Mouse (Mus musculus) heart, embryonic 16.5 days (tissue): ENCODE results near the gene Akr1b3. TPM values are rescaled to one million over a fixed set of nuclear protein-coding genes. Genes with fewer than 3 reads are reported as not detected.
A peak's percentile ranks its signal among the peaks of the same experiment; 100 is the strongest.

Source experiments
- ATAC-seq: fragments of 200-750 bp; cut with Nextera tagmentation; replicated peaks from 2 replicates; pipeline ENCODE4 v1.8.0; 2017; ENCODE audit warnings: moderate number of reproducible peaks; ENCODE audit not compliant: insufficient read depth, low FRiP score; ENCODE audit errors: extremely low read depth
- H3K27ac ChIP-seq: fragments of 300-500 bp; sonication (generic); 2 replicates; pipeline ENCODE4 v1.5.1; 2014; ENCODE audit warnings: mild to moderate bottlenecking, low read length, control low read depth, moderate library complexity
- H3K27me3 ChIP-seq: fragments of 300-500 bp; sonication (generic); 2 replicates; pipeline ENCODE4 v1.6.1; 2014; ENCODE audit warnings: low read length, mixed read lengths; ENCODE audit not compliant: control insufficient read depth, insufficient read depth
- H3K36me3 ChIP-seq: fragments of 300-500 bp; sonication (generic); 2 replicates; pipeline ENCODE4 v1.6.1; 2014; ENCODE audit not compliant: control insufficient read depth, insufficient read depth
- H3K4me1 ChIP-seq: fragments of 300-500 bp; sonication (generic); 2 replicates; pipeline ENCODE4 v1.6.1; 2014; ENCODE audit warnings: low read length, mixed read lengths; ENCODE audit not compliant: control insufficient read depth, insufficient read depth
- H3K4me2 ChIP-seq: fragments of 300-500 bp; sonication (generic); 2 replicates; pipeline ENCODE4 v1.6.1; 2014; ENCODE audit warnings: low read depth, mild to moderate bottlenecking, control low read depth, low read length
- H3K4me3 ChIP-seq: fragments of 300-500 bp; sonication (generic); 2 replicates; pipeline ENCODE4 v1.5.1; 2014; ENCODE audit warnings: mild to moderate bottlenecking, control low read depth, low read length
- H3K9ac ChIP-seq: fragments of 300-500 bp; sonication (generic); 2 replicates; pipeline ENCODE4 v1.6.1; 2014; ENCODE audit warnings: low read length, control low read depth
- H3K9me3 ChIP-seq: fragments of 300-500 bp; sonication (generic); replicated peaks from 2 replicates; pipeline ENCODE4 v1.6.1; 2016; ENCODE audit warnings: low read length; ENCODE audit not compliant: control insufficient read depth
- WGBS: fragments of 180-500 bp; shearing (Covaris S2); extraction: QIAGEN DNeasy Blood & Tissue Kit; methylation state at CpG from one replicate; pipeline ENCODE4 v1.1.7; 2014; 5-methylcytosine and 5-hydroxymethylcytosine counted together
- polyA plus RNA-seq: library from polyadenylated mRNA; unstranded; fragments of >200 nt; fragmentation: Nextera tagmentation; extraction: Ambion mirVana; gene quantifications from 2 replicates; pipeline ENCODE4 v1.2.1, GENCODE M21; 2015

Akr1b3 gene
- polyA plus RNA-seq, 1 experiment from 2014 or later: 163 TPM

GRCm38 (mm10) chr6:34290091-34290490, 27.2 kb downstream of the Akr1b3 start:
- Histone ChIP-seq H3K9me3 (no peaks in the 10 kb centered on the region), H3K4me2 (no peak overlapping the region), H3K4me3 (no peak overlapping the region), H3K9ac (no peak overlapping the region), H3K27me3 (no peaks in the 10 kb centered on the region), H3K36me3 (no peaks in the 10 kb centered on the region), H3K27ac (no peak overlapping the region), H3K4me1 (peaks cover 7% of the 10 kb centered on the region)
- ATAC-seq: no peak
- 90% methylated on average over 17 of the region's 17 CpGs for WGBS

DNA sequence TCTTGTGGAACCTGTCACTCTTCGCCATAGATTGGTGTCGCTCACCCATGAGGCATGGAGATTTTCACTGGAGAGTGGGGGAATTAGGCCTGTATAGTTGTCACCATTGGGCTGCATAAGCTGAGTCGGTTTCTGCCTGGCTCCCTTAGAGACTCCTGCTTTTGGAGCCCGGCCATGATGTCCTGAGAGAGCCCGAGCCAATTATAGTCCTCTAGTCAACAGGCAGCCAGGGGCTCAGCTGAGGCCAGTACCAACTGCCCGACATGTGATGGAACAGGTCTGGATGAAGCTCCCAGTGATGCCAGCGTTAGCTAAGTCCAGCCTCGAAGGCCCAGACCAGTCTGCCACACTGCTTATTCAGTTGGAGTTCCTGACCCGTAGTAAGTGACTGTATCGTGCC, 29.2 kb downstream of the Akr1b3 start:
- H3K36me3 ChIP-seq: no peaks in the 10 kb centered on the region
- H3K9me3 ChIP-seq: no peaks in the 10 kb centered on the region
- H3K4me2 ChIP-seq: no peak overlapping the region
- no peak overlapping the region for H3K27ac ChIP-seq
- no peaks in the 10 kb centered on the region for H3K27me3 ChIP-seq
- 55% methylated on average over 10 of the region's 10 CpGs for WGBS
- ATAC-seq: peak; percentile 73
- H3K9ac ChIP-seq: no peak overlapping the region
- peaks cover 7% of the 10 kb centered on the region for H3K4me1 ChIP-seq
- no peak overlapping the region for H3K4me3 ChIP-seq

- no peak overlapping the region for H3K4me2 ChIP-seq
These were observed 30.4 kb downstream of the Akr1b3 start for GRCm38 (mm10) chr6:34286841-34287240.

DNA sequence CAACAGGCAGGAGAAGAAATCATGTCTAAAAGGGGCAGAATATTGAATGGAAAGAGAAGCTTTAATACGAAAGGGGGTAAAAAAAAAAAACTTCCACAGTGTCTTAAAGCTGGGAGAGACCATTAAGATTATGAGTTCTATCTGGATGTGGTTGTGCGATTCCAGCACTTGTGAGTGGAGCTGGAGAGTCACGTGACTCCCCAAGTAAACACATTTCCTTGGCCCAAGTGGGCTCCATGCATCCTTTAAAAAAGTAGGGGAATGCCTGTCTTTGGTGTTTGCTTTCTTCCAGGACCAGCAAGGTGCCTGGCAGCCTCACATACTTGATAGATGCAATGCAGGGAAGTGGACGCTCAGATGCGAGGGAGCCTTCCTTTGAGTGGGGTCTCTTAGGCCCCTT, 38.9 kb downstream of the Akr1b3 start:
- no peak overlapping the region for H3K27ac ChIP-seq
- no peaks in the 10 kb centered on the region for H3K36me3 ChIP-seq
- WGBS: 77% methylated on average over 5 of the region's 5 CpGs
- H3K9me3 ChIP-seq: no peaks in the 10 kb centered on the region
- peaks cover 13% of the 10 kb centered on the region; the same call in 1 of the 2 replicates for H3K4me1 ChIP-seq
- no peaks in the 10 kb centered on the region for H3K27me3 ChIP-seq
- H3K4me2 ChIP-seq: no peak overlapping the region
- ATAC-seq: no peak
- H3K9ac ChIP-seq: no peak overlapping the region
- no peak overlapping the region for H3K4me3 ChIP-seq

More at GRCm38 (mm10) chr6:34286841-34287240, 30.4 kb downstream of the Akr1b3 start:
- H3K9me3 ChIP-seq: no peaks in the 10 kb centered on the region
- 70% methylated on average over 3 of the region's 3 CpGs for WGBS
- H3K27me3 ChIP-seq: no peaks in the 10 kb centered on the region
- no peak overlapping the region for H3K9ac ChIP-seq
- no peak overlapping the region for H3K27ac ChIP-seq
- no peak overlapping the region for H3K4me3 ChIP-seq
- no peak for ATAC-seq
- H3K4me1 ChIP-seq: peaks cover 7% of the 10 kb centered on the region
- no peaks in the 10 kb centered on the region for H3K36me3 ChIP-seq

DNA sequence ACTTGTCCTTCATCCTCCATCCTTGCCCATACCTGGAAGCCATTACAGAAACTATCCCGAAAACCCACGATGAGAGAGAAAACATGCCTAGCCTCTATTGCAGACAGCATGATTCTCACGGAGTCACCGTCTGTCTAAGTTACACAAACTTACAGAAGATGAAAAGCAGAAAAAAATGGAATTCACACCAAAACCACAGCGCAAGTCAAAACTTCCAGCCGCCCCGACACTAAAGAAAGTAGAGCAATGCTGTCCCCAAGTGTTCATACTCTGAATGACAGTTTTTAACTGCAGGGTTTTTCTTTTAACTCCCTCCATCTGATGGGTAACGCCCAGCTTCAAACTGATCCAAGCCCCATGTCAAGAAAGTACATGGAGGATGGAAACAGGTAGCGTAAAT, 39.6 kb downstream of the Akr1b3 start:
- Histone ChIP-seq H3K4me1 (peaks cover 13% of the 10 kb centered on the region; the same call in 1 of the 2 replicates), H3K9ac (no peak overlapping the region), H3K4me3 (no peak overlapping the region), H3K4me2 (peak overlapping the region; percentile 17; the same call in 1 of the 2 replicates), H3K9me3 (no peaks in the 10 kb centered on the region), H3K27me3 (no peaks in the 10 kb centered on the region), H3K36me3 (no peaks in the 10 kb centered on the region), H3K27ac (no peak overlapping the region)
- 29% methylated on average over 9 of the region's 9 CpGs for WGBS
- no peak for ATAC-seq

DNA sequence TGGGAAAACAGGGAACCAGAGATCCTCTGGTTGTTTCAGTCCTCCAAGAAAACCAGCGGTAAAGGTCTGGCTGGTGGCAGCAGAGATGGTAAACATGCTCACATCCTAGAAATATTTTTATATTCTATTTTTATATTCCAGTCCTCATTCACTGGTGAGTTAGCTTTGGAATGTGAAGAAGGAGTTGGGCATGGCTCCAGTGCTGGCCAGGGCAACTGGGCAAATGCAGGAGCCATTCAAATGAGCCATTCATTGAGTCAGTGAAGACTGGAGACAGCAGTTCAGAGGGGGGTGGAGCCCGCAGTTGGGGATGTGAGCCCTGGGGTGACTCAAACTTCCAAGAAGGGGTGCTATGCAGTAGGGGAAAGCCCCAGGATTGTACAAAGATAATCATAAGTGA, 42.9 kb downstream of the Akr1b3 start:
- peak; percentile 83 for ATAC-seq
- H3K27ac ChIP-seq: peak overlapping the region; percentile 65
- H3K4me1 ChIP-seq: peaks cover 13% of the 10 kb centered on the region; the same call in 1 of the 2 replicates
- 53% methylated on average over 2 of the region's 2 CpGs for WGBS
- no peak overlapping the region for H3K4me3 ChIP-seq
- H3K27me3 ChIP-seq: no peaks in the 10 kb centered on the region
- no peaks in the 10 kb centered on the region for H3K9me3 ChIP-seq
- no peaks in the 10 kb centered on the region for H3K36me3 ChIP-seq
- no peak overlapping the region for H3K9ac ChIP-seq
- peak overlapping the region; percentile 3; the same call in 1 of the 2 replicates for H3K4me2 ChIP-seq

- WGBS: 54% methylated on average over 2 of the region's 2 CpGs
- no peak for ATAC-seq
- H3K4me1 ChIP-seq: peaks cover 13% of the 10 kb centered on the region; the same call in 1 of the 2 replicates
These were observed 44.2 kb downstream of the Akr1b3 start for GRCm38 (mm10) chr6:34273073-34273472.

DNA sequence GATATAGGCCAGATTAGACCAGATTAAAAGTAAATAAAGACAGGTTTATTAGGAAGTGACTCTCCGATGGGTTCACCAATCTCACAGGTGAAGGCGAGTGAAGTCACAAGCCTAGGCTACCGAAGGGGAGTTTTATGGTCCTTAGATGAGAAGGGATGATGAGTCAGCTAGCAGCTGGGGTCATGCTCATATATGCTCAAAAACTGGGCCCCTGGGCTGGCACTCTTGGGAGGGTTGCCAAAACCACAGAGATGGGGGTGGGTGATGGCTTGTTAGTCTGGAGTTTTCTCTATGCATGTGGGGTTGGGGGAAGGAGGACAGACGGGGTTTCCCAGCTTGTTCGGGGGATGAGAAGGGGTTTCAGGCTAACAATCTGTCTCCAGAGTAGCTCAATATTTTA, 44.8 kb downstream of the Akr1b3 start:
- no peak overlapping the region for H3K4me2 ChIP-seq
- no peak for ATAC-seq
- no peaks in the 10 kb centered on the region for H3K36me3 ChIP-seq
- 90% methylated on average over 5 of the region's 5 CpGs for WGBS
- H3K27me3 ChIP-seq: no peaks in the 10 kb centered on the region
- no peak overlapping the region for H3K27ac ChIP-seq
- H3K9ac ChIP-seq: no peak overlapping the region
- peaks cover 13% of the 10 kb centered on the region; the same call in 1 of the 2 replicates for H3K4me1 ChIP-seq
- H3K4me3 ChIP-seq: no peak overlapping the region
- H3K9me3 ChIP-seq: no peaks in the 10 kb centered on the region

More at GRCm38 (mm10) chr6:34273073-34273472, 44.2 kb downstream of the Akr1b3 start:
- H3K27ac ChIP-seq: no peak overlapping the region
- no peaks in the 10 kb centered on the region for H3K36me3 ChIP-seq
- no peak overlapping the region for H3K4me3 ChIP-seq
- H3K9ac ChIP-seq: no peak overlapping the region
- no peaks in the 10 kb centered on the region for H3K9me3 ChIP-seq
- H3K4me2 ChIP-seq: no peak overlapping the region
- no peaks in the 10 kb centered on the region for H3K27me3 ChIP-seq

DNA sequence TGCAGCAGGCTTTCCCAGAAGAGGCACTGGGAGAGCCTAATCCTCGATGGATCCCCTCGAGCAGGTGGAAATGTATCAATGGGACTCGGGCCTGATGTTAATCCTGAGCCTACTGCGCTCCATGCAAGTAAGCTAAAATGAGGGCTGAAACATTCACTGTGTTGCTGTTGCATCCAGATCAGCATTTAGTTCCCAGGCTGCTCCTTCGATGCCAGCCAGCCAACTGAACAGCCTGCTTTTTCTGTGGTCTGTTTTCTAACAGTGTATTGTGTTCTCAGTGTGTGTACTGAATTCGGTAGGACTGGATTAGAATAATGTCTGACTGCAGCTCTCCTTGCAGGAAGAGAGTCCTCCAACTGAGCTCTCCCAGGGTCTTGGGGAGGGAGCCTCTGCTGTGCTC, 46.6 kb downstream of the Akr1b3 start:
- 67% methylated on average over 6 of the region's 6 CpGs for WGBS
- Histone ChIP-seq H3K36me3 (no peaks in the 10 kb centered on the region), H3K4me2 (no peak overlapping the region), H3K4me1 (peaks cover 13% of the 10 kb centered on the region; the same call in 1 of the 2 replicates), H3K4me3 (no peak overlapping the region), H3K27me3 (no peaks in the 10 kb centered on the region), H3K9me3 (no peaks in the 10 kb centered on the region), H3K27ac (no peak overlapping the region), H3K9ac (no peak overlapping the region)
- no peak for ATAC-seq
